Mouse (Mus musculus) effector memory CD4-positive, alpha-beta T cell, adult 7 months (primary cell): ENCODE results near the gene Fkbp14. TPM values are rescaled to one million over a fixed set of nuclear protein-coding genes. Genes with fewer than 3 reads are reported as not detected.

Experiments
- polyA plus RNA-seq: library from polyadenylated mRNA; unstranded; fragments of 100-300 nt; shearing (Covaris generic); gene quantifications from one replicate; pipeline ENCODE4 v1.2.1, GENCODE M21; 2017

The Fkbp14 gene
- 1.7 TPM for polyA plus RNA-seq

DNA sequence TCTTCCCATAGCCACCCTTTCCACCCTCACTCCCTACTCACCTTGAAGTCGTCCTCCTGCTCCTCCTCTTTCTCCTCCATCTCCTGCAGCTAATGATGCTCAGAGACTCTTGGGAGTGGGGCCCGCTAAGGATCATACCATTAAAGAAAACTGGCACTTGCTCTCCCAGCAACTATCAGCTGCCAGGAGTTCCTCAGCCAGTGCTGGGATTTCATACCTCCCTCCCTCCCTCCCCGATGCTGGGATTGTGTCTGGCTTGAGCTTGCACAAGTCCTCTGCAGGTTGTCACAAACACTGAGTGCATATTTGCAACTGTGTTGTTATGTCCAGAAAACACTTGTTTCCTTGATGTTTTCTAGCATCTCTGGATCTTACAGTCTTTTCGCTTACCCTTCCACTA lies at the start of gene Fkbp14:
Gene Fkbp14 (minus strand): TSS at position 101 of the 400 bp plus-strand sequence.

GRCm38 (mm10) chr6:54594469-54595329 lies 2.4 kb downstream of the Fkbp14 start, which contains the start of gene Plekha8:
TSS of gene Plekha8 (plus strand) at chr6:54595111.

GRCm38 (mm10) chr6:54565665-54566545 lies 31.2 kb downstream of the Fkbp14 start, which contains the start of gene Scrn1:
TSS of gene Scrn1 (minus strand) at chr6:54566489.

Other genes with a start within 250 kb of the Fkbp14 start
- gene Wipf3, start 167.7 kb downstream of the Fkbp14 start, polyA plus RNA-seq, result 1.3 TPM
- gene Scrn1, start 30.8 kb downstream of the Fkbp14 start, polyA plus RNA-seq, result 0.29 TPM
- gene Plekha8, start 2.2 kb downstream of the Fkbp14 start, polyA plus RNA-seq, result 10.7 TPM
- 14.6 TPM for gene Mturn, start 84.3 kb upstream of the Fkbp14 start, polyA plus RNA-seq
- gene Znrf2, start 219.6 kb upstream of the Fkbp14 start, polyA plus RNA-seq, result 156 TPM